Mouse (Mus musculus): ENCODE measurements around the gene Gm6370. TPM values are rescaled to one million over a fixed set of nuclear protein-coding genes. Genes with fewer than 3 reads are reported as not detected.

Gm6370 gene
- not detected in 2 replicates for polyA plus RNA-seq (2012; rRNA removed)

DNA sequence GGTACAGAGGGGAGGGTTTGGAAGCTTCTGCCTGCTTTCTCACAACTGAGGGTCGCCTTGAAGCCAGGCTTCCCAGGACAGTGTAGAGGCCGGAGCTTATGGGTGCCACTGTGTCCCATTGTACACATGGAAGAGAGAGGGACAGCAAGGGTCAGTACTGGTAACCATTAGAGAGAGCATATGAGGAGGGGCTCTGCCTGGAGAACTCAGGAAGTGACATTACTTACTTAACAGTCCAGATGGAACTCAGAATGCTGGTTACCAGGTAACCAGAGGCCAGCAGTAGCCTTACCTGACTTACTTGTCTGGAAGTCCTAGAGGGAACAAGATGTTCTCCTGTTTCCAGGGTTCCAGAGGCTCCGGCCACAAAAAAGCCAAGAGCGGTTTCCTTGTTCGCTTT lies at the start of gene Gm6370:
Gm6370 (plus strand) TSS at position 301 of the 400 bp plus-strand sequence.

GRCm38 (mm10) chr5:146481665-146482064 lies 9.5 kb upstream of the Gm6370 start, which contains the start of gene Gm6408:
Gene Gm6408, plus strand, starts transcription at chr5:146481965.

DNA sequence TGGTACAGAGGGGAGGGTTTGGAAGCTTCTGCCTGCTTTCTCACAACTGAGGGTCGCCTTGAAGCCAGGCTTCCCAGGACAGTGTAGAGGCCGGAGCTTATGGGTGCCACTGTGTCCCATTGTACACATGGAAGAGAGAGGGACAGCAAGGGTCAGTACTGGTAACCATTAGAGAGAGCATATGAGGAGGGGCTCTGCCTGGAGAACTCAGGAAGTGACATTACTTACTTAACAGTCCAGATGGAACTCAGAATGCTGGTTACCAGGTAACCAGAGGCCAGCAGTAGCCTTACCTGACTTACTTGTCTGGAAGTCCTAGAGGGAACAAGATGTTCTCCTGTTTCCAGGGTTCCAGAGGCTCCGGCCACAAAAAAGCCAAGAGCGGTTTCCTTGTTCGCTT lies 10.9 kb downstream of the Gm6370 start, which contains the start of gene 4930449I24Rik:
4930449I24Rik (plus strand) TSS at position 301 of the 400 bp plus-strand sequence.

GRCm38 (mm10) chr5:146513823-146514222 lies 22.7 kb downstream of the Gm6370 start, which contains the start of gene Gm3402:
Gene Gm3402, plus strand, starts transcription at chr5:146514123.

GRCm38 (mm10) chr5:146525501-146525900 lies 34.3 kb downstream of the Gm6370 start, which contains the start of gene Gm3404:
Gene Gm3404, plus strand, starts transcription at chr5:146525801.

DNA sequence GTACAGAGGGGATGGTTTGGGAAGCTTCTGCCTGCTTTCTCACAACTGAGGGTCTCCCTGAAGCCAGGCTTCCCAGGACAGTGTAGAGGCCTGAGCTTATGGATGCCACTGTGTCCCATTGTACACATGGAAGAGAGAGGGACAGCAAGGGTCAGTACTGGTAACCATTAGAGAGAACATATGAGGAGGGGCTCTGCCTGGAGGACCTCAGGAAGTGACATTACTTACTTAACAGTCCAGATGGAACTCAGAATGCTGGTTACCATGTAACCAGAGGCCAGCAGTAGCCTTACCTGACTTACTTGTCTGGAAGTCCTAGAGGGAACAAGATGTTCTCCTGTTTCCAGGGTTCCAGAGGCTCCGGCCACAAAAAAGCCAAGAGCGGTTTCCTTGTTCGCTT lies 46.2 kb downstream of the Gm6370 start, which contains the start of gene Gm3409:
Gm3409 (plus strand) TSS at position 301 of the 400 bp plus-strand sequence.

Other genes with a start within 250 kb of the Gm6370 start
- 1.1 and 1.5 TPM in 2 replicates for gene Wasf3, start 106.4 kb upstream of the Gm6370 start, polyA plus RNA-seq (2012; rRNA removed)
- not detected in 2 replicates for gene Gm6408, start 9.4 kb upstream of the Gm6370 start, polyA plus RNA-seq (2012; rRNA removed)
- not detected in 2 replicates for gene 4930449I24Rik, start 11.0 kb downstream of the Gm6370 start, polyA plus RNA-seq (2012; rRNA removed)
- not detected in 2 replicates for gene Gm3402, start 22.8 kb downstream of the Gm6370 start, polyA plus RNA-seq (2012; rRNA removed)
- not detected in 2 replicates for gene Gm3404, start 34.4 kb downstream of the Gm6370 start, polyA plus RNA-seq (2012; rRNA removed)
- not detected in 2 replicates for gene Gm3409, start 46.3 kb downstream of the Gm6370 start, polyA plus RNA-seq (2012; rRNA removed)
- gene Gm3415, start 64.8 kb downstream of the Gm6370 start, polyA plus RNA-seq (2012; rRNA removed) = not detected in 2 replicates
- not detected in 2 replicates for gene Gpr12, start 93.9 kb downstream of the Gm6370 start, polyA plus RNA-seq (2012; rRNA removed)

Data from stomach, adult 2 months (tissue).